Mouse (Mus musculus) CH12.LX (cell line): ENCODE results near the gene Dock11. TPM values are rescaled to one million over a fixed set of nuclear protein-coding genes. Genes with fewer than 3 reads are reported as not detected.
A peak's percentile ranks its signal among the peaks of the same experiment; 100 is the strongest.

ENCODE experiments used
- DNase-seq: peaks from one replicate; pipeline ENCODE4 v3.0.0-alpha.2; 2013; ENCODE audit errors: extremely low read depth
- H3K27ac ChIP-seq: 2 replicates; pipeline ENCODE4 v1.5.1; 2012; ENCODE audit warnings: low read depth, mild to moderate bottlenecking, control low read depth, moderate library complexity; ENCODE audit not compliant: insufficient read depth
- H3K27me3 ChIP-seq: replicated peaks from 2 replicates; pipeline ENCODE3; 2012; ENCODE audit warnings: inconsistent platforms
- H3K36me3 ChIP-seq, 2 experiments: replicated peaks in 1 of 2; 2 replicates each; pipeline versions ENCODE3 to v1.6.1; 2012; ENCODE audit warnings: inconsistent platforms in 1 of 2, low read length in 1 of 2, mild to moderate bottlenecking in 1 of 2, mixed read lengths in 1 of 2, moderate library complexity in 1 of 2; ENCODE audit not compliant: control insufficient read depth in 1 of 2, insufficient read depth in 1 of 2
- H3K4me1 ChIP-seq, 2 experiments: 2 replicates each; pipeline ENCODE4 v1.6.1; 2012; ENCODE audit warnings: inconsistent platforms in 1 of 2, moderate library complexity in 1 of 2; ENCODE audit not compliant: insufficient read depth in 2 of 2, control insufficient read depth in 1 of 2
- H3K4me2 ChIP-seq: 2 replicates; pipeline ENCODE4 v1.6.1; 2012; ENCODE audit warnings: low read depth, mild to moderate bottlenecking, control low read depth; ENCODE audit not compliant: poor library complexity, insufficient read depth, severe bottlenecking
- H3K4me3 ChIP-seq, 3 experiments: fragments of 150-350 bp in 1 of 3; sonication (generic) in 1 of 3; replicated peaks in 1 of 3; 2 replicates each; pipeline versions ENCODE3 to v1.5.1; 2011 to 2012; ENCODE audit warnings: low read depth in 2 of 3, low read length in 2 of 3, mild to moderate bottlenecking in 2 of 3, moderate library complexity in 2 of 3, control low read depth in 1 of 3, improper control_type of control experiment in 1 of 3, inconsistent platforms in 1 of 3, mixed read lengths in 1 of 3; ENCODE audit not compliant: poor library complexity in 1 of 3
- H3K79me2 ChIP-seq: replicated peaks from 2 replicates; pipeline ENCODE4 v1.6.1; 2012; ENCODE audit warnings: mild to moderate bottlenecking, moderate library complexity; ENCODE audit not compliant: control insufficient read depth, poor library complexity, insufficient read depth, severe bottlenecking; ENCODE audit errors: extremely low read depth
- H3K9ac ChIP-seq: 2 replicates; pipeline ENCODE4 v1.6.1; 2012; ENCODE audit warnings: low read depth, mild to moderate bottlenecking, control low read depth, moderate library complexity; ENCODE audit not compliant: insufficient read depth
- H3K9me3 ChIP-seq: replicated peaks from 2 replicates; pipeline ENCODE3; 2012; ENCODE audit warnings: low read length, inconsistent platforms, mixed read lengths
- CHD1 ChIP-seq: IDR thresholded peaks from 2 replicates; pipeline ENCODE4 v1.6.1; 2012; ENCODE audit warnings: low read depth, low read length, improper control_type of control experiment, inconsistent platforms
- CHD2 ChIP-seq: IDR thresholded peaks from 2 replicates; pipeline ENCODE4 v1.6.1; 2011; ENCODE audit warnings: low read length, improper control_type of control experiment
- CTCF ChIP-seq, 2 experiments: IDR thresholded peaks in 1 of 2; conservative IDR thresholded peaks in 1 of 2; 2 replicates each; pipeline ENCODE4 v1.5.1; 2011 to 2012; ENCODE audit warnings: low read depth in 2 of 2, low read length in 2 of 2, improper control_type of control experiment in 1 of 2, inconsistent platforms in 1 of 2, mild to moderate bottlenecking in 1 of 2, moderate library complexity in 1 of 2
- EP300 ChIP-seq: IDR thresholded peaks from 2 replicates; pipeline ENCODE4 v1.6.1; 2011; ENCODE audit warnings: low read length, improper control_type of control experiment
- GABPA ChIP-seq: IDR thresholded peaks from 2 replicates; pipeline ENCODE4 v1.6.1; 2012; ENCODE audit warnings: low read depth, low read length, improper control_type of control experiment, inconsistent platforms; ENCODE audit not compliant: insufficient replicate concordance
- IRF4 ChIP-seq: IDR thresholded peaks from 2 replicates; pipeline ENCODE4 v1.6.1; 2014; ENCODE audit warnings: low read depth, mild to moderate bottlenecking, inconsistent platforms, low read length, improper control_type of control experiment
- JUN ChIP-seq: IDR thresholded peaks from 2 replicates; pipeline ENCODE4 v1.6.1; 2011; ENCODE audit warnings: low read depth, mild to moderate bottlenecking, low read length, improper control_type of control experiment, moderate library complexity; ENCODE audit not compliant: insufficient read depth
- JUND ChIP-seq: conservative IDR thresholded peaks from 2 replicates; pipeline ENCODE4 v1.6.1; 2011; ENCODE audit warnings: low read depth, low read length, improper control_type of control experiment
- KAT2A ChIP-seq: IDR thresholded peaks from 2 replicates; pipeline ENCODE4 v1.6.1; 2012; ENCODE audit warnings: low read length, improper control_type of control experiment, inconsistent platforms; ENCODE audit not compliant: insufficient replicate concordance
- MAFK ChIP-seq: IDR thresholded peaks from 2 replicates; pipeline ENCODE4 v1.6.1; 2011; ENCODE audit warnings: low read length, improper control_type of control experiment; ENCODE audit not compliant: insufficient replicate concordance
- MXI1 ChIP-seq: IDR thresholded peaks from 2 replicates; pipeline ENCODE4 v1.6.1; 2011; ENCODE audit warnings: mild to moderate bottlenecking, low read depth, low read length, improper control_type of control experiment
- MYC ChIP-seq: IDR thresholded peaks from 2 replicates; pipeline ENCODE4 v1.6.1; 2011; ENCODE audit warnings: low read depth, mild to moderate bottlenecking, improper control_type of control experiment, low read length
- NRF1 ChIP-seq: IDR thresholded peaks from 2 replicates; pipeline ENCODE4 v1.6.1; 2014; ENCODE audit warnings: low read depth, mild to moderate bottlenecking, inconsistent platforms, low read length, improper control_type of control experiment, moderate library complexity
- POLR2A ChIP-seq: IDR thresholded peaks from 2 replicates; pipeline ENCODE4 v1.6.1; 2011; ENCODE audit warnings: low read depth, mild to moderate bottlenecking, improper control_type of control experiment, low read length
- POLR2AphosphoS2 ChIP-seq: IDR thresholded peaks from 2 replicates; pipeline ENCODE4 v1.6.1; 2011; ENCODE audit warnings: low read depth, low read length, improper control_type of control experiment
- RAD21 ChIP-seq: IDR thresholded peaks from 2 replicates; pipeline ENCODE4 v1.6.1; 2011; ENCODE audit warnings: low read depth, mild to moderate bottlenecking, low read length, improper control_type of control experiment, moderate library complexity
- RCOR1 ChIP-seq: conservative IDR thresholded peaks from 2 replicates; pipeline ENCODE4 v1.6.1; 2012; ENCODE audit warnings: low read depth, mild to moderate bottlenecking, inconsistent platforms, low read length, improper control_type of control experiment
- UBTF ChIP-seq: IDR thresholded peaks from 2 replicates; pipeline ENCODE4 v1.6.1; 2012; ENCODE audit warnings: low read depth, mild to moderate bottlenecking, inconsistent platforms, low read length, improper control_type of control experiment, moderate library complexity
- USF1 ChIP-seq: IDR thresholded peaks from 2 replicates; pipeline ENCODE4 v1.6.1; 2014; ENCODE audit warnings: low read depth, mild to moderate bottlenecking, inconsistent platforms, low read length, improper control_type of control experiment
- USF2 ChIP-seq: conservative IDR thresholded peaks from 2 replicates; pipeline ENCODE4 v1.6.1; 2011; ENCODE audit warnings: low read depth, low read length, improper control_type of control experiment
- ZNF384 ChIP-seq: IDR thresholded peaks from 2 replicates; pipeline ENCODE4 v1.6.1; 2012; ENCODE audit warnings: low read depth, low read length, improper control_type of control experiment, inconsistent platforms
- dilution Hi-C: fragments of 300-500 bp; cut with MboI; formaldehyde crosslinking; loops from 2 replicates; pipeline ENCODE4 v1.14.3; 2020; ENCODE audit warnings: low sequenced_read_pairs; ENCODE audit not compliant: extremely low pct_unique_long_range_greater_than_20kb, extremely low pct_ligation_motif_present
- in situ Hi-C: fragments of 300-500 bp; cut with MboI; formaldehyde crosslinking; loops from 3 replicates; pipeline ENCODE4 v1.14.3; 2019; ENCODE audit warnings: low sequenced_read_pairs, low pct_ligation_motif_present, low pct_unique_long_range_greater_than_20kb, mixed read lengths
- polyA plus RNA-seq: library from polyadenylated mRNA; unstranded; fragments of >175 nt; gene quantifications from 2 replicates; pipeline ENCODE4 v1.2.1, GENCODE M21; 2012; ENCODE audit warnings: low read depth; ENCODE audit not compliant: insufficient read length
- total RNA-seq, 2 experiments: library from RNA; depleted of rRNA; stranded (reverse); fragments of 300-350 nt in 1 of 2; fragments of >200 nt in 1 of 2; gene quantifications; 2 replicates each; pipeline ENCODE4 v1.2.3; 2012 to 2014

Dock11 gene
- total and polyA plus RNA-seq, 3 experiments, result 25.4 to 47.6 (median 31.8) TPM

DNA sequence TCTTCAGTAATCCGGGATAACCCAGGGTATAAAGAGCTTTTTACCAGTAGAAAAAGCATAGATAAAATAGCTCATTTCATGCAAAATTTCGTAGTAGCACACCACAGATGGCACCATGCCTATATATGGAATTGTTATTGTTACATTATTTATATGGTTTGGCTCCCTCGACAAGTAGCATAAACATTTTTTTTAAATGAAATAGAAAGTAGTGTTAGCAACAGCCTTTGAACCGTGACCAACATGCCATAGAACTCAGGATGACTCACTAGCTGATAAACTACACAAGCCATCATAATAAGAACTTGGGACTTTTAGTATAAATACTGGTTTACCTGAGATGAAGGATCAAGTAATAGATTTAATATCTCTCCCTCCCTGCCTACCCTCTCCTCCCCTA is 188.5 kb downstream of the Dock11 start:
- in situ Hi-C loops, result no loop called here
- Histone ChIP-seq H3K27ac (no peak overlapping the region), H3K79me2 (no peaks in the 10 kb centered on the region), H3K4me2 (no peak overlapping the region), H3K9me3 (no peaks in the 10 kb centered on the region), H3K27me3 (no peaks in the 10 kb centered on the region), H3K9ac (no peak overlapping the region), H3K4me3 (no peak overlapping the region), H3K36me3 (peaks cover 0 to 7% of the 10 kb centered on the region in 2 experiments), H3K4me1 (peaks cover 0 to 16% of the 10 kb centered on the region in 2 experiments; a peak in 1 of 4 replicates)
- dilution Hi-C loops, result no loop called here
- no peak for DNase-seq
- TF ChIP-seq POLR2AphosphoS2 (no peak), RAD21 (no peak), RCOR1 (no peak), GABPA (no peak), JUND (no peak), EP300 (no peak)

GRCm38 (mm10) chrX:36082917-36083316 is 194.3 kb downstream of the Dock11 start:
- Histone ChIP-seq H3K4me2 (no peak overlapping the region), H3K4me1 (peaks cover 0 to 24% of the 10 kb centered on the region in 2 experiments; a peak in 2 of 4 replicates), H3K9ac (no peak overlapping the region), H3K27me3 (no peaks in the 10 kb centered on the region), H3K79me2 (no peaks in the 10 kb centered on the region), H3K27ac (no peak overlapping the region), H3K4me3 (no peak overlapping the region), H3K36me3 (no peaks in the 10 kb centered on the region), H3K9me3 (no peaks in the 10 kb centered on the region)
- peak; percentile 42 for DNase-seq
- dilution Hi-C loops (no loop called here), in situ Hi-C loops (no loop called here)
- TF ChIP-seq KAT2A (no peak), CHD2 (no peak), ZNF384 (no peak), POLR2A (no peak), MYC (no peak), CTCF (conservative IDR thresholded peaks at IDR 0.05 in 1 of 2, IDR thresholded peaks at IDR 0.05 in 1 of 2; ENCODE audit: low read depth in 2 of 2, low read length in 2 of 2) (no peak), RCOR1 (no peak)

GRCm38 (mm10) chrX:36088464-36089256 is 200.0 kb downstream of the Dock11 start:
- Histone ChIP-seq H3K4me1 (no peaks in the 10 kb centered on the region; a peak in 1 of 4 replicates), H3K9me3 (no peaks in the 10 kb centered on the region), H3K79me2 (no peaks in the 10 kb centered on the region), H3K4me2 (no peak overlapping the region), H3K9ac (no peak overlapping the region), H3K4me3 (no peak overlapping the region), H3K27ac (no peak overlapping the region), H3K36me3 (no peaks in the 10 kb centered on the region), H3K27me3 (no peaks in the 10 kb centered on the region)
- in situ Hi-C loops (no loop called here), dilution Hi-C loops (no loop called here)
- no peak for DNase-seq
- no peak for TF ChIP-seq CHD1
- TF ChIP-seq RAD21, result no peak
- no peak for TF ChIP-seq JUN
- TF ChIP-seq USF1, result no peak
- no peak for TF ChIP-seq EP300
- TF ChIP-seq USF2, result no peak
- TF ChIP-seq IRF4, result no peak
- TF ChIP-seq NRF1, result no peak
- TF ChIP-seq CHD2, result no peak
- TF ChIP-seq POLR2A, result no peak
- TF ChIP-seq UBTF, result no peak
- no peak for TF ChIP-seq MAFK
- TF ChIP-seq MXI1, result no peak
